ENCODE assay signal across 10 mouse cellular contexts in the genomic region with DNA sequence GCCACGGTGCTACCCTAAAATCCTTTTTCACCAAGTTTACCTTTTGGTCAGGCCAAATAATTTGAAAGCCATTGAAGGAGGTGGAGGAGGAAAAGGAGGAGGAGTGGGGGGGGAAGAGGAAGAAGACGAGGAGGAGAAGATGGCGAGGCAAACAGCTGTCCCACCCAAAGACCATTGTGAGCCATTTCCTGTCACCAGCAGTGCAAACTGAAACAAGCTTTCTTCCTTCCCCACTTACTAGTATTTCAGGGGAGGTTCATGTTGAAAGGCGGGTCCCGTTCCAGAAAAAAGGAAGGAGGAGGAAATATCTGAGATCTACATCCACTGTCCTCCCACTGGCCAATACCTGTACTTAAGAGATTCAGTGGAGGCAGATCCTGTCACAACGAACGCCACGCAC. TPM values are rescaled to one million over a fixed set of nuclear protein-coding genes. Genes with fewer than 3 reads are reported as not detected.
DNase-seq lines count a peak whose midpoint lies in the region; ATAC-seq and TF ChIP-seq lines count a peak whose summit lies in the region.
"Had no signal": no experiment of that assay in that cellular context is flagged by ENCODE, and none has a peak within 500 bp of the region (broad histone marks: within the 10 kb centered on the region; RNA-seq: fewer than 3 reads in every experiment).

No protein-coding gene starts in this region.

- in situ Hi-C loops in ES-E14 (cut with MboI; ENCODE audit: low sequenced_read_pairs in 2 of 2, unreplicated experiment in 2 of 2), result no loop called here

- no peak overlapping the region for H3K4me3 ChIP-seq in kidney, embryonic 14.5 days (ENCODE audit: low read length)
- H3K4me3 ChIP-seq in ES-E14 (ENCODE audit: insufficient read depth in 1 of 2, low read depth in 1 of 2, low read length in 2 of 2, poor library complexity in 1 of 2, severe bottlenecking in 1 of 2), result no peak overlapping the region
- no peak overlapping the region for H3K4me3 ChIP-seq in heart, embryonic 14.5 days (ENCODE audit: control insufficient read depth in 1 of 2, insufficient read depth in 1 of 2, low read depth in 1 of 2, low read length in 2 of 2)

- no peak for DNase-seq in kidney, adult 8-10 months
- no peak for DNase-seq in ES-E14 (ENCODE audit: low read depth, low spot score)
- no peak for DNase-seq in layer of hippocampus, adult 9-10 months (ENCODE audit: low spot score)
- no peak for DNase-seq in left cerebral cortex, postnatal 36 days (ENCODE audit: low spot score in 2 of 2)
- DNase-seq in adrenal gland, adult 2 months, result no peak
- DNase-seq: cerebellum, adult 9-10 months; forebrain, postnatal 0 days had no signal

- no peak for ATAC-seq in kidney, embryonic 14.5 days (ENCODE audit: low FRiP score, low TSS enrichment)
- ATAC-seq in heart, embryonic 14.5 days (ENCODE audit: insufficient number of reproducible peaks, insufficient read depth, low FRiP score, low read depth), result no peak
- peak; percentile 45 for ATAC-seq in megakaryocyte progenitor cell, adult 5-6 weeks (replicated peaks; ENCODE audit: poor library complexity)

- H3K4me1 ChIP-seq in kidney, embryonic 14.5 days (ENCODE audit: control insufficient read depth, insufficient read depth, low read length), result peaks cover 22% of the 10 kb centered on the region
- H3K4me1 ChIP-seq in ES-E14 (ENCODE audit: control insufficient read depth in 2 of 2, insufficient read depth in 2 of 2, low read length in 2 of 2, poor library complexity in 1 of 2), result peaks cover 7 to 28% of the 10 kb centered on the region in 2 experiments
- H3K4me1 ChIP-seq in heart, embryonic 14.5 days (ENCODE audit: control insufficient read depth in 2 of 2, insufficient read depth in 2 of 2, low read length in 2 of 2), result peaks cover 31 to 48% of the 10 kb centered on the region in 2 experiments

- peaks cover 4% of the 10 kb centered on the region; the same call in 1 of the 2 replicates for H3K9me3 ChIP-seq in kidney, embryonic 14.5 days (ENCODE audit: control insufficient read depth, low read length)
- H3K9me3 ChIP-seq in ES-E14 (ENCODE audit: control insufficient read depth, insufficient read depth, low read depth, low read length), result no peaks in the 10 kb centered on the region
- 0 out of 2 replicates have a peak, but pooled peaks cover 5% of the 10 kb centered on the region for H3K9me3 ChIP-seq in heart, embryonic 14.5 days (ENCODE audit: control insufficient read depth, low read length)

- no peaks in the 10 kb centered on the region for H3K27me3 ChIP-seq in kidney, embryonic 14.5 days (ENCODE audit: control insufficient read depth, insufficient read depth, low read length)
- H3K27me3 ChIP-seq in heart, embryonic 14.5 days (ENCODE audit: control insufficient read depth, insufficient read depth, low read length), result no peaks in the 10 kb centered on the region

- peak overlapping the region; percentile 88 for H3K27ac ChIP-seq in kidney, embryonic 14.5 days (ENCODE audit: low read depth, low read length)
- no peak overlapping the region for H3K27ac ChIP-seq in ES-E14 (ENCODE audit: insufficient read depth, low read depth, low read length, poor library complexity, severe bottlenecking)
- H3K27ac ChIP-seq in heart, embryonic 14.5 days (replicated peaks in 1 of 2; ENCODE audit: control insufficient read depth in 1 of 2, insufficient read depth in 1 of 2, low read depth in 2 of 2, low read length in 2 of 2), result peak overlapping the region; percentile 74 to 79; a peak in 3 of 4 replicates

- no peak overlapping the region for H3K9ac ChIP-seq in kidney, embryonic 14.5 days (ENCODE audit: low read depth, low read length)
- 0 out of 2 replicates have a peak overlapping the region, but pooled peaks have one; percentile 15 for H3K9ac ChIP-seq in ES-E14 (ENCODE audit: insufficient read depth, low read depth, low read length, poor library complexity, severe bottlenecking)
- no peak overlapping the region for H3K9ac ChIP-seq in heart, embryonic 14.5 days (ENCODE audit: low read length)

- H3K4me2 ChIP-seq in kidney, embryonic 14.5 days (replicated peaks; ENCODE audit: low read depth, low read length), result no peak overlapping the region
- no peak overlapping the region for H3K4me2 ChIP-seq in heart, embryonic 14.5 days (ENCODE audit: low read length)

- intact Hi-C loops in left cerebral cortex, postnatal 36 days (cut with DNase I), result loop anchor here (5.0 kb wide), 1 partner anchor 47 kb away; no protein-coding TSS in a partner anchor

- H3K36me3 ChIP-seq in kidney, embryonic 14.5 days (ENCODE audit: control insufficient read depth, insufficient read depth, low read length), result peaks cover 2% of the 10 kb centered on the region; the same call in 1 of the 2 replicates
- no peaks in the 10 kb centered on the region for H3K36me3 ChIP-seq in ES-E14 (ENCODE audit: control insufficient read depth, insufficient read depth, low read length, poor library complexity, severe bottlenecking)
- peaks cover 36% of the 10 kb centered on the region for H3K36me3 ChIP-seq in heart, embryonic 14.5 days (ENCODE audit: control insufficient read depth, insufficient read depth, low read length)

- 79% methylated on average over 8 of the region's 8 CpGs for WGBS in kidney, embryonic 14.5 days
- 52% methylated on average over 8 of the region's 8 CpGs for WGBS in heart, embryonic 14.5 days

TF ChIP-seq in ES-E14, 5 proteins besides CTCF, POLR2A, EP300 and RAD21:
- TF ChIP-seq ZC3H11A (IDR thresholded peaks at IDR 0.05; ENCODE audit: borderline replicate concordance, low read depth, low read length) (no peak), CHD2 (IDR thresholded peaks at IDR 0.05; ENCODE audit: low read depth, low read length) (no peak), ZNF384 (IDR thresholded peaks at IDR 0.05; ENCODE audit: low read depth, low read length) (no peak), MAFK (IDR thresholded peaks at IDR 0.05; ENCODE audit: insufficient read depth, low read depth, low read length) (no peak), HCFC1 (IDR thresholded peaks at IDR 0.05; ENCODE audit: borderline replicate concordance, insufficient read depth, low read length) (no peak)

RNA-seq across cellular contexts. Expression of a gene that starts 16.5 kb away (rescaled TPM):
- not detected in 2 replicates for polyA plus RNA-seq in kidney, embryonic 14.5 days (2014; fragmentation: Nextera tagmentation; extraction: Ambion mirVana)
- total RNA-seq in ES-E14 (2012; rRNA removed), result not detected in 2 replicates
- not detected in 2 replicates for polyA plus RNA-seq in heart, embryonic 14.5 days (2014; fragmentation: Nextera tagmentation; extraction: Ambion mirVana)
- not detected in 2 replicates for total RNA-seq in megakaryocyte progenitor cell, adult 5-6 weeks (2015)
- not detected in 2 replicates for total RNA-seq in megakaryocyte progenitor cell, adult 5-6 weeks (2017)
- total RNA-seq in left cerebral cortex, postnatal 36 days (2021), result not detected
- 1 to 10 TPM in 1 of 2 experiments, not detected in 1; 3.5 TPM for total RNA-seq in adrenal gland, adult 2 months (2021)
- polyA plus RNA-seq in adrenal gland, adult 2 months (2012; rRNA removed), result not detected in 2 replicates
- total RNA-seq: forebrain, postnatal 0 days had no signal
- polyA plus RNA-seq: forebrain, postnatal 0 days had no signal

RNA-seq across cellular contexts. Expression of a gene that starts 28.8 kb away (rescaled TPM):
- polyA plus RNA-seq in kidney, embryonic 14.5 days (2014; fragmentation: Nextera tagmentation; extraction: Ambion mirVana), result 12.6 and 21.5 TPM in 2 replicates
- 6.1 and 9.1 TPM in 2 replicates for total RNA-seq in ES-E14 (2012; rRNA removed)
- 24.9 and 25.9 TPM in 2 replicates for polyA plus RNA-seq in heart, embryonic 14.5 days (2014; fragmentation: Nextera tagmentation; extraction: Ambion mirVana)
- 9.3 and 16.9 TPM in 2 replicates for total RNA-seq in megakaryocyte progenitor cell, adult 5-6 weeks (2015)
- total RNA-seq in megakaryocyte progenitor cell, adult 5-6 weeks (2017), result 8.1 and 8.2 TPM in 2 replicates
- total RNA-seq in left cerebral cortex, postnatal 36 days (2021), result 10 to 100 TPM; 17.0 to 20.2 TPM
- 10 to 100 TPM; 43.0 to 44.4 TPM for total RNA-seq in adrenal gland, adult 2 months (2021)
- polyA plus RNA-seq in adrenal gland, adult 2 months (2012; rRNA removed), result 92.0 and 94.2 TPM in 2 replicates
